Mouse (Mus musculus): Measurements from ENCODE around the gene Bhlhb9. TPM values are rescaled to one million over a fixed set of nuclear protein-coding genes. Genes with fewer than 3 reads are reported as not detected.
A peak's percentile ranks its signal among the peaks of the same experiment; 100 is the strongest.

The Bhlhb9 gene
- total and polyA plus RNA-seq, 3 experiments = 21.2 to 28.1 (median 22.8) TPM

GRCm38 (mm10) chrX:135876679-135877078 is 79.3 kb downstream of the Bhlhb9 start:
- Histone ChIP-seq H3K4me1 (ENCODE audit: insufficient read depth, low read depth, low read length) (peaks cover 6% of the 10 kb centered on the region), H3K27me3 (ENCODE audit: insufficient read depth, low read length) (no peaks in the 10 kb centered on the region), H3K9me3 (replicated peaks) (no peaks in the 10 kb centered on the region), H3K36me3 (replicated peaks) (no peaks in the 10 kb centered on the region), H3K4me3 (ENCODE audit: low read depth, low read length) (peak overlapping the region; percentile 23; the same call in 1 of the 2 replicates)
- ATAC-seq (ENCODE audit: extremely low read depth, insufficient number of reproducible peaks, low FRiP score, poor library complexity, severe bottlenecking) = peak; percentile 86
- peak; percentile 42 for DNase-seq (ENCODE audit: low spot score)
- TF ChIP-seq CTCF (IDR thresholded peaks at IDR 0.05; ENCODE audit: low read depth, low read length) (no peak), GATA1 (IDR thresholded peaks at IDR 0.05; ENCODE audit: borderline replicate concordance, low read length) (no peak), GATA2 (IDR thresholded peaks at IDR 0.05; ENCODE audit: borderline replicate concordance, low read depth, low read length) (no peak), TAL1 (conservative IDR thresholded peaks at IDR 0.05; ENCODE audit: low read depth, low read length) (no peak), POLR2AphosphoS5 (IDR thresholded peaks at IDR 0.05; ENCODE audit: insufficient replicate concordance, low read depth, low read length) (no peak)

- H3K4me3 ChIP-seq (ENCODE audit: low read depth, low read length) = no peak overlapping the region
These were observed 82.2 kb downstream of the Bhlhb9 start for GRCm38 (mm10) chrX:135879626-135880025.

GRCm38 (mm10) chrX:135885411-135886233 is 88.2 kb downstream of the Bhlhb9 start:
- Histone ChIP-seq H3K36me3 (replicated peaks) (peaks cover 27% of the 10 kb centered on the region), H3K4me1 (ENCODE audit: insufficient read depth, low read depth, low read length) (peaks cover 3% of the 10 kb centered on the region), H3K27me3 (ENCODE audit: insufficient read depth, low read length) (no peaks in the 10 kb centered on the region), H3K9me3 (replicated peaks) (no peaks in the 10 kb centered on the region), H3K4me3 (ENCODE audit: low read depth, low read length) (peak overlapping the region; percentile 81)
- TF ChIP-seq GATA2 (IDR thresholded peaks at IDR 0.05; ENCODE audit: borderline replicate concordance, low read depth, low read length) (no peak), GATA1 (IDR thresholded peaks at IDR 0.05; ENCODE audit: borderline replicate concordance, low read length) (no peak), POLR2AphosphoS5 (IDR thresholded peaks at IDR 0.05; ENCODE audit: insufficient replicate concordance, low read depth, low read length) (no peak), TAL1 (conservative IDR thresholded peaks at IDR 0.05; ENCODE audit: low read depth, low read length) (no peak), CTCF (IDR thresholded peaks at IDR 0.05; ENCODE audit: low read depth, low read length) (no peak)
- peak; percentile 95 for ATAC-seq (ENCODE audit: extremely low read depth, insufficient number of reproducible peaks, low FRiP score, poor library complexity, severe bottlenecking)
- peak; percentile 37 for DNase-seq (ENCODE audit: low spot score)

More at GRCm38 (mm10) chrX:135879626-135880025, 82.2 kb downstream of the Bhlhb9 start:
- peak; percentile 26; the same call in 1 of the 2 replicates for ATAC-seq (ENCODE audit: extremely low read depth, insufficient number of reproducible peaks, low FRiP score, poor library complexity, severe bottlenecking)
- H3K27me3 ChIP-seq (ENCODE audit: insufficient read depth, low read length) = no peaks in the 10 kb centered on the region
- TF ChIP-seq POLR2AphosphoS5 (IDR thresholded peaks at IDR 0.05; ENCODE audit: insufficient replicate concordance, low read depth, low read length) (no peak), TAL1 (conservative IDR thresholded peaks at IDR 0.05; ENCODE audit: low read depth, low read length) (no peak), GATA1 (IDR thresholded peaks at IDR 0.05; ENCODE audit: borderline replicate concordance, low read length) (no peak), GATA2 (IDR thresholded peaks at IDR 0.05; ENCODE audit: borderline replicate concordance, low read depth, low read length) (no peak), CTCF (IDR thresholded peaks at IDR 0.05; ENCODE audit: low read depth, low read length) (no peak)
- H3K9me3 ChIP-seq (replicated peaks) = no peaks in the 10 kb centered on the region
- no peaks in the 10 kb centered on the region for H3K36me3 ChIP-seq (replicated peaks)
- no peak for DNase-seq (ENCODE audit: low spot score)
- H3K4me1 ChIP-seq (ENCODE audit: insufficient read depth, low read depth, low read length) = peaks cover 6% of the 10 kb centered on the region

- DNase-seq (ENCODE audit: low spot score) (peak; percentile 27), ATAC-seq (ENCODE audit: extremely low read depth, insufficient number of reproducible peaks, low FRiP score, poor library complexity, severe bottlenecking) (0 out of 2 replicates have a peak, but pooled peaks have one; percentile 10)
- Histone ChIP-seq H3K9me3 (replicated peaks) (no peaks in the 10 kb centered on the region), H3K4me1 (ENCODE audit: insufficient read depth, low read depth, low read length) (peaks cover 3% of the 10 kb centered on the region), H3K36me3 (replicated peaks) (peaks cover 27% of the 10 kb centered on the region), H3K27me3 (ENCODE audit: insufficient read depth, low read length) (no peaks in the 10 kb centered on the region), H3K4me3 (ENCODE audit: low read depth, low read length) (peak overlapping the region; percentile 81)
- TF ChIP-seq TAL1 (conservative IDR thresholded peaks at IDR 0.05; ENCODE audit: low read depth, low read length) (no peak), GATA1 (IDR thresholded peaks at IDR 0.05; ENCODE audit: borderline replicate concordance, low read length) (no peak), CTCF (IDR thresholded peaks at IDR 0.05; ENCODE audit: low read depth, low read length) (no peak)
These were observed 88.8 kb downstream of the Bhlhb9 start for GRCm38 (mm10) chrX:135886234-135886585.

GRCm38 (mm10) chrX:135916580-135916979 is 119.2 kb downstream of the Bhlhb9 start:
- no peaks in the 10 kb centered on the region for H3K36me3 ChIP-seq (replicated peaks)
- H3K4me3 ChIP-seq (ENCODE audit: low read depth, low read length) = no peak overlapping the region
- H3K27me3 ChIP-seq (ENCODE audit: insufficient read depth, low read length) = no peaks in the 10 kb centered on the region
- ATAC-seq (ENCODE audit: extremely low read depth, insufficient number of reproducible peaks, low FRiP score, poor library complexity, severe bottlenecking) (no peak), DNase-seq (ENCODE audit: low spot score) (no peak)
- H3K4me1 ChIP-seq (ENCODE audit: insufficient read depth, low read depth, low read length) = no peaks in the 10 kb centered on the region
- H3K9me3 ChIP-seq (replicated peaks) = no peaks in the 10 kb centered on the region
- TF ChIP-seq CTCF (IDR thresholded peaks at IDR 0.05; ENCODE audit: low read depth, low read length) (no peak), GATA1 (IDR thresholded peaks at IDR 0.05; ENCODE audit: borderline replicate concordance, low read length) (no peak), TAL1 (conservative IDR thresholded peaks at IDR 0.05; ENCODE audit: low read depth, low read length) (no peak), GATA2 (IDR thresholded peaks at IDR 0.05; ENCODE audit: borderline replicate concordance, low read depth, low read length) (no peak), POLR2AphosphoS5 (IDR thresholded peaks at IDR 0.05; ENCODE audit: insufficient replicate concordance, low read depth, low read length) (no peak)

DNA sequence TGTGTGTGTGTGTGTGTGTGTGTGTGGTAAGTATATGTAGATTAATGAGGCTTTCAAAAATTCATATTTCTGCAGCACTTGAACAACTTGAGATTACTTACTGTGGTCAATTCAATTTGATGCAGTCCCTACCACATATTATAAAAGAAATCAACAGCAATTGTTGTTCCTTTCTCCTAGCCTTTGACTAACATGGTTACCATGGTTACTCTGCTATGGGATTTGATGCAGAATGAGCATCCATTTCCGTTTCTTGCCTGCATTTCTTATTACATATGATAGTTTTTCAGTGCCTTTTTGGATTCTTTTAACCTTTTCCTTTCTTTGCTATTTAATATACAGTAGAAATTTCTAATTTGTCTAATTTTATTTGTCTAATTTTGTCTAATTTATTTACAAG is 119.7 kb downstream of the Bhlhb9 start:
- H3K27me3 ChIP-seq (ENCODE audit: insufficient read depth, low read length) = no peaks in the 10 kb centered on the region
- H3K36me3 ChIP-seq (replicated peaks) = no peaks in the 10 kb centered on the region
- H3K9me3 ChIP-seq (replicated peaks) = no peaks in the 10 kb centered on the region
- no peaks in the 10 kb centered on the region for H3K4me1 ChIP-seq (ENCODE audit: insufficient read depth, low read depth, low read length)
- H3K4me3 ChIP-seq (ENCODE audit: low read depth, low read length) = no peak overlapping the region
- no peak for DNase-seq (ENCODE audit: low spot score)
- TF ChIP-seq POLR2AphosphoS5 (IDR thresholded peaks at IDR 0.05; ENCODE audit: insufficient replicate concordance, low read depth, low read length) = no peak
- ATAC-seq (ENCODE audit: extremely low read depth, insufficient number of reproducible peaks, low FRiP score, poor library complexity, severe bottlenecking) = no peak
